Mouse (Mus musculus): ENCODE data around the gene Cog1. TPM values are rescaled to one million over a fixed set of nuclear protein-coding genes. Genes with fewer than 3 reads are reported as not detected.
"Not testable (repeated sequence)": the region's sequence is repeated elsewhere in the genome, so short reads cannot be mapped to it uniquely, and the experiment has no call there.

Gene Cog1
- polyA plus RNA-seq, 1 experiment from 2014 or later = 14.9 TPM

DNA sequence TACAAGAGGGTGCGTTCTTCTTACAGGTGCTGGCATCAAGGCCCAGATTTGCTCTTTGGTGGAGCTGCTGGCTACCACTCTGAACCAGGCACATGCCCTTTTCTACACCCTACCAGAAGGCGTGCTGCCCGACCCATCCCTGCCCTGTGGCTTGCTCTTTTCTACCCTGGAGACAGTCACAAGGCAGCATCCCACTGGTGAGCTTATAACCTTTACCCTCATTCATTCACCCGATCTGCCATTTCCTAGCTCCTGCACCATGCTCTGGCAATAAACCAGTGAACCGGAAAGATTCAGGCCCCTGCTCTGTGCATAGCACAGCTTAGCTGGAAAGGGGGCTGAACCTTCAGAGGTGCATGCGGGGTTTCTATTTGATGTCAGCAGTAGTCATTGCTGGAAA, 3.5 kb downstream of the Cog1 start:
- 88% methylated on average over 6 of the region's 6 CpGs for WGBS (ENCODE audit: insufficient replicate concordance)
- Histone ChIP-seq H3K4me1 (replicated peaks) (peaks cover 37% of the 10 kb centered on the region), H3K27ac (replicated peaks) (no peak overlapping the region; the same call in 1 of the 2 replicates), H3K4me2 (no peak overlapping the region), H3K9ac (no peak overlapping the region), H3K4me3 (replicated peaks) (no peak overlapping the region), H3K9me3 (replicated peaks) (no peaks in the 10 kb centered on the region), H3K36me3 (replicated peaks) (peaks cover 62% of the 10 kb centered on the region), H3K27me3 (peaks cover 2% of the 10 kb centered on the region; the same call in 1 of the 2 replicates)
- no peak for ATAC-seq (ENCODE audit: insufficient read depth)

DNA sequence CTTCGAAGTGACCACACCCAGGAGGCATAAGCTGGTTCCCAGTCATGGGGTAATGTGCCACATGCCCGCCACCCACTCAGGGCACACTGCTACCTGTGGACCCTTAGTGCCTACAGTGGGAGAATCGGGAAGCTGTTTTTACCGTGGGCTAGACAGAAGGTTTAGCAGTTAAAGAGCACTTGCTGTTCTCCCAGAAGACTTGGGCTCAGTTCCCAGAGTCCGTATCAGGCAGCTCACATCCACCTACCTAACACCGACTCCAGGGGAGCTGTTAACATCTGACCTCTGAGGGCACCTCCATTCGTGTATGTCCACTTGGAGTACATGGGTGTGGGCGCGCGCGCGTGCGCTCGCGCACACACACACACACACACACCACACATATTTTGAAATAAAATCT, 5.1 kb downstream of the Cog1 start:
- WGBS (ENCODE audit: insufficient replicate concordance) = 94% methylated on average over 15 of the region's 15 CpGs
- no peak for ATAC-seq (ENCODE audit: insufficient read depth)
- no peaks in the 10 kb centered on the region for H3K27me3 ChIP-seq
- H3K4me2 ChIP-seq = no peak overlapping the region
- peaks cover 78% of the 10 kb centered on the region for H3K36me3 ChIP-seq (replicated peaks)
- H3K9me3 ChIP-seq (replicated peaks) = no peaks in the 10 kb centered on the region
- H3K4me1 ChIP-seq (replicated peaks) = peaks cover 21% of the 10 kb centered on the region
- no peak overlapping the region for H3K9ac ChIP-seq
- no peak overlapping the region for H3K4me3 ChIP-seq (replicated peaks)
- H3K27ac ChIP-seq (replicated peaks) = no peak overlapping the region

DNA sequence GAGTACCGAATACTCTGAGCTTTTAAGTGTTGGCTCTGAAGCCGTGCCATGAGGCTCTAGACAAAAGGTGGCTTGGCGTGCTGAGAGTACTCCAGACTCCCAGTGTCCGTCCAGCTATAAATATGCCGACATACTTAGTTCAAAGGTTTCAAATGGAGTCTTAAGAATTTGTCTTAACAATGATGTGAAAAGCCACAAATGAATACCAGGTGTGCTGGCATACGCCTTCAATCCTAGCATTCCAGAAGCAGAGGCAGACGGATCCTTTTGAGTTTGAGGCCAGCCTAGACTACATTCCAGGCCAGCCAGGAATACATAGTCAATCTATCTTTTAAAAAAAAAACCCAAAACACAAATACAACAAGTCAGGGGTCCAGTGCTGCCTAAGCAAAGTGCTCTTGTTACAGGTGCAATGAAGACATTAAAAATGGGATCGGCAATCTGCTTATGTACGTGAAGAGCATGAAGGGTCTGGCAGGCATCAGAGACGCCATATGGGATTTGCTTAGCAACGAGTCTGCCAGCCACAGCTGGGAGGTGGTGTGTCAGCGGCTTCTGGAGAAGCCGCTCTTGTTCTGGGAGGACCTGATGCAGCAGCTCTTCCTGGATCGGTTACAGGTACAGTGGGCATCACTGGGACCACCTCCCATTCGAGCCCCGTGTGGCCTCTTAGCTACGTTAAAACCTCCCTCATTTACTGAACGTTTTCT, 5.7 kb downstream of the Cog1 start:
- Histone ChIP-seq H3K9me3 (replicated peaks) (no peaks in the 10 kb centered on the region), H3K27ac (replicated peaks) (no peak overlapping the region), H3K4me2 (no peak overlapping the region), H3K4me3 (replicated peaks) (no peak overlapping the region), H3K36me3 (replicated peaks) (peaks cover 84% of the 10 kb centered on the region), H3K27me3 (no peaks in the 10 kb centered on the region), H3K9ac (no peak overlapping the region), H3K4me1 (replicated peaks) (peaks cover 21% of the 10 kb centered on the region)
- no peak for ATAC-seq (ENCODE audit: insufficient read depth)
- 85% methylated on average over 18 of the region's 18 CpGs for WGBS (ENCODE audit: insufficient replicate concordance)

DNA sequence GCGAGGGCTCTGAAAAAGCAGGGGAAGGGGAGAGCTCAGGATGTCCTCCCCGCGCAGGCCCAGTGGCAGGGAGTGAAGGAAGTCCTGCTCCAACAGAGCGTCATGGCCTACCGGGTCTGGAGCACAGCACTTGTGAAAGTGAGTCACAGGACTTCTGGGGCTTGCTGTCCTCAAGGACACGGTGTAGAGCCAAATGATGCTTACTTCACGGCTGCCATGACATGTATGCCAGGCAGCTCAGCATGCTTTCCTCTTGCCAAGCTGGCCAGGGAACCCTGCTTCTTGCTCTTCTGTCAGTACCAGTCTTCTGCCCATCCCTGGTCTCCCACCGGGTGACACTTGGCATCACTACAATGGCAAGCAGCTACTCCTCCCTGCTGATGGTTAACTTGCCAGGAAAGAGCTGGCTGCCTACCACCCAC, 7.6 kb downstream of the Cog1 start:
- WGBS (ENCODE audit: insufficient replicate concordance) = 89% methylated on average over 8 of the region's 8 CpGs
- H3K9ac ChIP-seq = no peak overlapping the region
- H3K9me3 ChIP-seq (replicated peaks) = no peaks in the 10 kb centered on the region
- ATAC-seq (ENCODE audit: insufficient read depth) = no peak
- H3K4me3 ChIP-seq (replicated peaks) = no peak overlapping the region
- no peaks in the 10 kb centered on the region for H3K27me3 ChIP-seq
- H3K4me1 ChIP-seq (replicated peaks) = peaks cover 5% of the 10 kb centered on the region
- H3K36me3 ChIP-seq (replicated peaks) = peaks cover 100% of the 10 kb centered on the region
- no peak overlapping the region for H3K27ac ChIP-seq (replicated peaks)
- H3K4me2 ChIP-seq = no peak overlapping the region

DNA sequence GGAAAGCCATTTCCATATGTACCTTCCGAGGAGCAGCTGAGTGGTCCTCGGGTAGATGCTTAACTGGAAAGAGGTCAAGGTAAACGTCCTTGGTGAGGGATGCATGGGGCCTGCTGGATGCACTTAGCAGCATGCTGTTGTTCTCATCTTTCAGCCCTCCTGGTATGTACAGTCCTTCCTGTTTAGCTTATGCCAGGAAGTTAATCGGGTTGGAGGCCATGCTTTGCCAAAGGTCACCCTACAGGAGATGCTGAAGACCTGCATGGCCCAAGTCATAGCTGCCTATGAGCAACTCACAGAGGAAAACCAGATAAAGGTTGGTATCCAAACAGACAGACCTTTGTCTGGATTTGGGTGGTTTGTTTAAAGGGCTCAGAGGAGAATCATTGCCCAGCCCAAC, 8.3 kb downstream of the Cog1 start:
- no peak overlapping the region for H3K4me2 ChIP-seq
- H3K9ac ChIP-seq = no peak overlapping the region
- H3K4me3 ChIP-seq (replicated peaks) = no peak overlapping the region
- H3K36me3 ChIP-seq (replicated peaks) = peaks cover 100% of the 10 kb centered on the region
- no peaks in the 10 kb centered on the region for H3K27me3 ChIP-seq
- ATAC-seq (ENCODE audit: insufficient read depth) = no peak
- no peak overlapping the region for H3K27ac ChIP-seq (replicated peaks)
- no peaks in the 10 kb centered on the region for H3K9me3 ChIP-seq (replicated peaks)
- WGBS (ENCODE audit: insufficient replicate concordance) = 63% methylated on average over 4 of the region's 4 CpGs
- H3K4me1 ChIP-seq (replicated peaks) = no peaks in the 10 kb centered on the region; the same call in 1 of the 2 replicates

DNA sequence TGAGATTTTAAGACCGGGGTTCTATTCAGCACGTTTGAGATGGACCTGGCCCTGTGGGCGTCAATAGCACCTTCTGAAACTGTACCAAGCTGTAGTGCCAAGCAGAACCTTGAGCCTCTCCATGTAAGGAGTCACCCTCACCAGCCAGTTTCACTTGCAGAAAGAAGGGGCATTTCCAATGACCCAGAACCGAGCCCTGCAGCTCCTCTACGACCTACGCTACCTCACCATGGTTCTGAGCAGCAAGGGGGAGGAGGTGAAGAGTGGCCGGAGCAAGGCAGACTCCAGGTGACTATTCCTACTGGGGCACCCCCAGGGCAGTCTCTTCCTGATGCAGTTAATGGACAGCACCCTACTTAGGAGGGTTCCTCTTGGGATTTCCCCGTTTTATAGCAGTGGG, 9.3 kb downstream of the Cog1 start:
- 89% methylated on average over 8 of the region's 8 CpGs for WGBS (ENCODE audit: insufficient replicate concordance)
- no peak overlapping the region for H3K4me3 ChIP-seq (replicated peaks)
- no peaks in the 10 kb centered on the region for H3K9me3 ChIP-seq (replicated peaks)
- no peak overlapping the region for H3K4me2 ChIP-seq
- H3K9ac ChIP-seq = no peak overlapping the region
- H3K27me3 ChIP-seq = no peaks in the 10 kb centered on the region
- H3K36me3 ChIP-seq (replicated peaks) = peaks cover 100% of the 10 kb centered on the region
- ATAC-seq (ENCODE audit: insufficient read depth) = no peak
- H3K27ac ChIP-seq (replicated peaks) = no peak overlapping the region
- H3K4me1 ChIP-seq (replicated peaks) = no peaks in the 10 kb centered on the region

DNA sequence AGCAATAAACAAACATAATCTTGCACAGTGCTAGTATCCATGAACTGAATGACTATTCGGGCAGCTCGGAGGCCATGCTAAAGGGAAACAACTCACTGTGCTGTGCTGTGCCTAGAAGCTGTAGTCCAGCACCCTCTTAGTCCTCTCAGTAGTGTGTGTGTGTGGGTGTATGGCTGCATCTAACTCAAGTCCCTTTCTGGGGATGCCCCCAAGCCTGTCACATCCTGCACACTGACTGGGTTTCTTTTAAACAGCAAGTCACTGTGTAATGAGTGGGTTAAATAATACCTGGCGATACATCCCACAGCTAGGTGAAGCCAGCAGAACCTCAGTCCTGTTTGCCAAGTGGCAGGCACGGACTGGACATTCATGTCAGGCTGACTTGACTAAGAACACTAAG, 9.8 kb downstream of the Cog1 start:
- H3K27me3 ChIP-seq = no peaks in the 10 kb centered on the region
- H3K4me2 ChIP-seq = no peak overlapping the region
- no peaks in the 10 kb centered on the region for H3K9me3 ChIP-seq (replicated peaks)
- WGBS (ENCODE audit: insufficient replicate concordance) = 81% methylated on average over 4 of the region's 4 CpGs
- H3K36me3 ChIP-seq (replicated peaks) = peaks cover 100% of the 10 kb centered on the region
- no peak overlapping the region for H3K9ac ChIP-seq
- no peak for ATAC-seq (ENCODE audit: insufficient read depth)
- no peak overlapping the region for H3K27ac ChIP-seq (replicated peaks)
- no peaks in the 10 kb centered on the region for H3K4me1 ChIP-seq (replicated peaks)
- no peak overlapping the region for H3K4me3 ChIP-seq (replicated peaks)

DNA sequence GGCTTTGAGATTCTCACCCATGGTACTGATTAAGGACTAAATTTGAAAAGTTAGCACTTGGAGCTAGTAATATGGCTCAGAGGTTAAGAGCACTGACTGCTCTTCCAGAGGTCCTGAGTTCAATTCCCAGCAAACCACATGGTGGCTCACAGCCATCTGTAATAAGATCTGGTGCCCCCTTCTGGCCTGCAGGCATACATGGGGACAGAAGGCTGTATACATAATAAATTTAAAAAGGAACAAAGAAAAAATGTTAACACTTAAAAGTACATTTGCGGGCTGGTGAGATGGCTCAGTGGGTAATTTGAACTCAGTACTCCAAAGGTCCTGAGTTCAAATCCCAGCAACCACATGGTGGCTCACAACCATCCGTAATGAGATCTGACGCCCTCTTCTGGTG, 11.2 kb downstream of the Cog1 start:
- not testable (repeated sequence) for H3K4me1 ChIP-seq (replicated peaks); H3K9ac ChIP-seq; H3K27ac ChIP-seq (replicated peaks); ATAC-seq (ENCODE audit: insufficient read depth); H3K27me3 ChIP-seq; H3K9me3 ChIP-seq (replicated peaks); H3K4me2 ChIP-seq; H3K4me3 ChIP-seq (replicated peaks)
- H3K36me3 ChIP-seq (replicated peaks) = peaks cover 100% of the 10 kb centered on the region
- 89% methylated on average over 3 of the region's 3 CpGs for WGBS (ENCODE audit: insufficient replicate concordance)

DNA sequence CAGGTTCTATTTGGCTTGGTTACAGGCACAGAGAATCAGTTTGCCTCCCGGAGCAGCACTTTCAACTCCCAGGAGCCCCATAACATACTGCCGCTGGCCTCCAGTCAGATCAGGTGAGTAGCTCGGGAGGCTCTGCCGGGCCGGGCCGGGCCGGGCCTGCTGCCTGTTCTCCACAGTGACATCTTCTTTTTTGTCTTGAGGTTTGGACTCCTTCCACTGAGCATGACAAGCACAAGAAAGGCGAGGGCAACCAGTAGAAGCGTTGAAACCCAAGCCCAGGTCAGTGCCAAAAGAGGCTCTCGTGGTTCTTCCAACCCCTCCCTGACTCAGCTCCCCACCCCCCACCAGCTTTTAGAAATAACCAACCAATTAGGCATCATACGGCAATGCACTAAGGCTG, 12.0 kb downstream of the Cog1 start:
- no peak overlapping the region for H3K4me3 ChIP-seq (replicated peaks)
- no peaks in the 10 kb centered on the region for H3K9me3 ChIP-seq (replicated peaks)
- no peak overlapping the region for H3K4me2 ChIP-seq
- 93% methylated on average over 11 of the region's 11 CpGs for WGBS (ENCODE audit: insufficient replicate concordance)
- H3K36me3 ChIP-seq (replicated peaks) = peaks cover 95% of the 10 kb centered on the region
- H3K27me3 ChIP-seq = no peaks in the 10 kb centered on the region
- no peak for ATAC-seq (ENCODE audit: insufficient read depth)
- H3K27ac ChIP-seq (replicated peaks) = no peak overlapping the region
- H3K4me1 ChIP-seq (replicated peaks) = peaks cover 12% of the 10 kb centered on the region
- no peak overlapping the region for H3K9ac ChIP-seq

DNA sequence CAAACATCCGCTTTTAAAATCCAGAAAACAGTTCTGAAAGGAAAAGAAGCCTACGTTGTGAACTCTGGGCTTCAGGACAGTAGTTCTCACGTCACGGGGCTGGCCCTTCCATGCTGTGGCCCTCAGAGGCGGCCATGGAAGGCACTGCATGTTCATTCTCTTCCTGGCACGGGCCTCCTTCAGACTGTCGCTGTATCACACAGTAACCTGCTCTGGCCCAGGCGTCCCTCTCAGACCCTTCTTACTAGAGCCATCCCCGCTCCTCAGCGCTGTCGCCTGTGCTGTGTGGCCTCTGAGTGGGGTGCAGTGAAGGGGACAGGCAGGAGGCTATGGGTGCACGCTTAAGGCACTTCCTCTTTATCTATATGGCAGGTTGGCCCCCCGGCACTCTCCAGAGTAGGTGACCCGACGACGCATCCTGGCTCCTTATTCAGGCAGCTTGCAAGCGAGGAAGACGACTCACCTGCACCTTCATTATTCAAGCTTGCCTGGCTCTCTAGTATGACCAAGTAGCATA, 12.9 kb downstream of the Cog1 start:
- no peak overlapping the region for H3K9ac ChIP-seq
- no peak overlapping the region for H3K4me3 ChIP-seq (replicated peaks)
- H3K4me2 ChIP-seq = no peak overlapping the region
- H3K27ac ChIP-seq (replicated peaks) = no peak overlapping the region
- no peak for ATAC-seq (ENCODE audit: insufficient read depth)
- H3K9me3 ChIP-seq (replicated peaks) = no peaks in the 10 kb centered on the region
- H3K4me1 ChIP-seq (replicated peaks) = peaks cover 21% of the 10 kb centered on the region
- H3K36me3 ChIP-seq (replicated peaks) = peaks cover 86% of the 10 kb centered on the region
- H3K27me3 ChIP-seq = no peaks in the 10 kb centered on the region
- WGBS (ENCODE audit: insufficient replicate concordance) = 81% methylated on average over 18 of the region's 18 CpGs

DNA sequence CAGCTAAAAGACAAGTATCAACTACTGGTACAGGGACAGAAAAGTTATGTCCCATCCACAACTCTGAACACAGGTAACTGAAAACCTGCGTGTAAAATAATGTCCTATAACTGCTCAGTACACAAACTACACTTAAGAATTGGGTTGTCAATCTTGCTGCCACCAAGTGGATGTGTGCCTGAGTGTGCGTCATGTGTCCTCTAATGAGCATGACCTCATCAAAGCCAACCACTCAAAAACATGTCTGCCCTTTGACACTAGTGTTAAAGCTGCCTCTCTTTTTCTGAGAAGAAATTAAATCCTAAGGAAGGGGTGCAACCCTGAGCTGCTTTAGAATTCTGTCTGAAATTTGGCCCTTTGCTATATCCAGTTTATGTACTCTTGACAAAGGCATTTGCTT, 15.3 kb downstream of the Cog1 start:
- no peak overlapping the region for H3K27ac ChIP-seq (replicated peaks)
- 82% methylated on average over 2 of the region's 2 CpGs for WGBS (ENCODE audit: insufficient replicate concordance)
- no peak overlapping the region for H3K4me3 ChIP-seq (replicated peaks)
- no peak overlapping the region for H3K9ac ChIP-seq
- ATAC-seq (ENCODE audit: insufficient read depth) = no peak
- H3K27me3 ChIP-seq = no peaks in the 10 kb centered on the region
- peaks cover 45% of the 10 kb centered on the region for H3K4me1 ChIP-seq (replicated peaks)
- peaks cover 86% of the 10 kb centered on the region for H3K36me3 ChIP-seq (replicated peaks)
- no peaks in the 10 kb centered on the region for H3K9me3 ChIP-seq (replicated peaks)
- H3K4me2 ChIP-seq = no peak overlapping the region

DNA sequence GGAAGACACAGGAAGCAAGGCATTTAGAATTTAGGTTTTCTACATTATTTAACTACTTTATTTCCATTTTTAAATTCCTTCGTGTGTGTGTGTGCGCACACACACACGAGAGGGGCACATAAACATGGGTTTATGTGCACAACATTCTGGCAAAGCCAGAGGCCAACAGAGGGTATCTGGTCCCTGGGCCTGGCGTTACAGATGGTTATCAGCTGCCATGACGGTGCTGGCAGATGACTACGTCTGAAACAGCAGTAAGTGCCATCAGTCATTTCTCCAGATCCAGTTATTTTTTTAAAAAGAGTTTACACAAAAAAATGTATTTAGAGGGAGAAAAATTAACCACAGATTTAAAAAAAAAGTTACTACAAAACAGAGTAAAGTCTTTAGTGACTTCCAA, 17.2 kb downstream of the Cog1 start:
- H3K9ac ChIP-seq = no peak overlapping the region
- H3K9me3 ChIP-seq (replicated peaks) = no peaks in the 10 kb centered on the region
- peak overlapping the region; percentile 63 for H3K27ac ChIP-seq (replicated peaks)
- H3K4me2 ChIP-seq = peak overlapping the region; percentile 47
- no peaks in the 10 kb centered on the region for H3K27me3 ChIP-seq
- 38% methylated on average over 6 of the region's 6 CpGs for WGBS (ENCODE audit: insufficient replicate concordance)
- peaks cover 61% of the 10 kb centered on the region for H3K4me1 ChIP-seq (replicated peaks)
- peaks cover 84% of the 10 kb centered on the region for H3K36me3 ChIP-seq (replicated peaks)
- peak; percentile 68 for ATAC-seq (ENCODE audit: insufficient read depth)
- no peak overlapping the region; the same call in 1 of the 2 replicates for H3K4me3 ChIP-seq (replicated peaks)

Data from liver, embryonic 15.5 days (tissue).